ENCODE assay signal across 11 mouse cellular contexts in the genomic region with DNA sequence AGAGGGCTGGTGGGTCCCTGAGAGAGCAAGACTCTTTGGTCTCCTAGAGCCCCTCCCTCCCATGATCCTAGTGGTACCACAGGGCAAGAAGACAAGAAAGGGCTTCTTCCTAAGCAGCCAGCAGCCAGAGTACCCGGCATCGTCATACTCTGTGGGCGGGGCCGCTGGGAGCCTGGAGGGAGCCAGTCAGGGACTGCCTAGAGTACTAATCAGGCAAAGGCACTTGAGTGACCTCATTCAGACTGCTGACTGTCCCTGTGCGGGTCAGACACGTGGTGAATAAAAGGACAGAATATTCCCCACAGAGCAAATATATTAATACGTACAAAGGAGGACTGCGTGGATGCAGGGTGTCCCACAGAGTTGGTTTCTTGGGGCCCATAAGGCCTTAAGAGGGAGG. TPM values are rescaled to one million over a fixed set of nuclear protein-coding genes. Genes with fewer than 3 reads are reported as not detected.
DNase-seq lines count a peak whose midpoint lies in the region; ATAC-seq lines count a peak whose summit lies in the region.
"Had no signal": no experiment of that assay in that cellular context is flagged by ENCODE, and none has a peak within 500 bp of the region (broad histone marks: within the 10 kb centered on the region; RNA-seq: fewer than 3 reads in every experiment).

No protein-coding gene starts in this region.

- H3K9ac ChIP-seq in hindbrain, embryonic 11.5 days (ENCODE audit: low read depth, low read length): no peak overlapping the region
- no peak overlapping the region for H3K9ac ChIP-seq in intestine, embryonic 15.5 days
- H3K9ac ChIP-seq: limb, embryonic 13.5 days had no signal

- no peak overlapping the region for H3K4me2 ChIP-seq in hindbrain, embryonic 11.5 days (replicated peaks; ENCODE audit: low read depth, low read length)
- no peak overlapping the region for H3K4me2 ChIP-seq in intestine, embryonic 15.5 days (replicated peaks)
- H3K4me2 ChIP-seq: limb, embryonic 13.5 days had no signal

- peak overlapping the region; percentile 42; the same call in 1 of the 2 replicates for H3K27ac ChIP-seq in hindbrain, embryonic 10.5 days
- H3K27ac ChIP-seq in hindbrain, embryonic 11.5 days (ENCODE audit: low read depth, low read length): no peak overlapping the region
- H3K27ac ChIP-seq in intestine, embryonic 15.5 days: 0 out of 2 replicates have a peak overlapping the region, but pooled peaks have one; percentile 9

- 54% methylated on average over 8 of the region's 8 CpGs for WGBS in hindbrain, embryonic 10.5 days
- WGBS in hindbrain, embryonic 11.5 days: 65% methylated on average over 8 of the region's 8 CpGs
- WGBS in intestine, embryonic 15.5 days: 67% methylated on average over 8 of the region's 8 CpGs

- H3K4me1 ChIP-seq in hindbrain, embryonic 10.5 days (replicated peaks): peaks cover 16% of the 10 kb centered on the region
- H3K4me1 ChIP-seq in hindbrain, embryonic 11.5 days (replicated peaks; ENCODE audit: control insufficient read depth, insufficient read depth, low read length): no peaks in the 10 kb centered on the region
- no peaks in the 10 kb centered on the region for H3K4me1 ChIP-seq in intestine, embryonic 15.5 days (replicated peaks)
- H3K4me1 ChIP-seq: limb, embryonic 13.5 days had no signal

- H3K36me3 ChIP-seq in hindbrain, embryonic 10.5 days: peaks cover 83% of the 10 kb centered on the region
- peaks cover 10% of the 10 kb centered on the region for H3K36me3 ChIP-seq in hindbrain, embryonic 11.5 days (ENCODE audit: control insufficient read depth, insufficient read depth, low read length)
- peaks cover 26% of the 10 kb centered on the region for H3K36me3 ChIP-seq in intestine, embryonic 15.5 days

- DNase-seq in hindbrain, embryonic 10.5 days (ENCODE audit: low spot score): no peak
- DNase-seq in hindbrain, embryonic 11.5 days (ENCODE audit: low spot score): no peak
- DNase-seq in ZHBTc4 (ENCODE audit: low read depth, low spot score): peak; percentile 74
- peak; percentile 99 for DNase-seq in heart, adult 11 months
- no peak for DNase-seq in kidney, postnatal 4 days

- no peaks in the 10 kb centered on the region for H3K9me3 ChIP-seq in hindbrain, embryonic 10.5 days
- H3K9me3 ChIP-seq in hindbrain, embryonic 11.5 days (ENCODE audit: control insufficient read depth, low read length): no peaks in the 10 kb centered on the region
- no peaks in the 10 kb centered on the region for H3K9me3 ChIP-seq in intestine, embryonic 15.5 days
- H3K9me3 ChIP-seq: limb, embryonic 13.5 days had no signal

- no peak overlapping the region for H3K4me3 ChIP-seq in hindbrain, embryonic 10.5 days
- no peak overlapping the region for H3K4me3 ChIP-seq in hindbrain, embryonic 11.5 days (ENCODE audit: low read depth, low read length)
- H3K4me3 ChIP-seq in intestine, embryonic 15.5 days (replicated peaks): no peak overlapping the region
- H3K4me3 ChIP-seq: erythroblast, embryonic 14.5 days; limb, embryonic 13.5 days had no signal

- H3K27me3 ChIP-seq in hindbrain, embryonic 10.5 days (ENCODE audit: insufficient read depth, poor library complexity, severe bottlenecking): no peaks in the 10 kb centered on the region
- H3K27me3 ChIP-seq in hindbrain, embryonic 11.5 days (ENCODE audit: control insufficient read depth, insufficient read depth, low read length): no peaks in the 10 kb centered on the region
- H3K27me3 ChIP-seq in intestine, embryonic 15.5 days (replicated peaks): no peaks in the 10 kb centered on the region
- H3K27me3 ChIP-seq: limb, embryonic 13.5 days; Patski had no signal

- ATAC-seq in hindbrain, embryonic 11.5 days (ENCODE audit: low FRiP score): no peak
- ATAC-seq in intestine, embryonic 15.5 days: peak; percentile 44; the same call in 1 of the 2 replicates
- ATAC-seq in inflammation-experienced regulatory T-cells, adult 6 months: no peak
- no peak for ATAC-seq in megakaryocyte-erythroid progenitor cell, adult 5-6 weeks (replicated peaks; ENCODE audit: low FRiP score, low TSS enrichment, poor library complexity, severe bottlenecking)
- ATAC-seq: Patski had no signal

RNA-seq across cellular contexts. Expression of gene Gpsm1, which starts 14.1 kb away (rescaled TPM):
- 99.2 and 114 TPM in 2 replicates for polyA plus RNA-seq in hindbrain, embryonic 10.5 days (2016; fragmentation: Nextera tagmentation; extraction: Ambion mirVana)
- 46.9 and 48.5 TPM in 2 replicates for polyA plus RNA-seq in hindbrain, embryonic 11.5 days (2014; fragmentation: Nextera tagmentation; extraction: Ambion mirVana)
- 26.7 and 26.8 TPM in 2 replicates for polyA plus RNA-seq in intestine, embryonic 15.5 days (2015; fragmentation: Nextera tagmentation; extraction: Ambion mirVana)
- polyA plus RNA-seq in inflammation-experienced regulatory T-cells, adult 6 months (2017; shearing (Covaris generic)): 1 to 10 TPM; 3.8 to 5.0 (median 5.0) TPM
- total RNA-seq in megakaryocyte-erythroid progenitor cell, adult 5-6 weeks (2014; fragmentation: Nextera tagmentation): 2.8 and 6.8 TPM in 2 replicates
- total RNA-seq in megakaryocyte-erythroid progenitor cell, adult 5-6 weeks (2017): 6.9 and 12.4 TPM in 2 replicates

RNA-seq across cellular contexts. Expression of gene Dnlz, which starts 22.5 kb away (rescaled TPM):
- polyA plus RNA-seq in hindbrain, embryonic 10.5 days (2016; fragmentation: Nextera tagmentation; extraction: Ambion mirVana): 36.8 and 38.8 TPM in 2 replicates
- 27.3 and 29.6 TPM in 2 replicates for polyA plus RNA-seq in hindbrain, embryonic 11.5 days (2014; fragmentation: Nextera tagmentation; extraction: Ambion mirVana)
- polyA plus RNA-seq in intestine, embryonic 15.5 days (2015; fragmentation: Nextera tagmentation; extraction: Ambion mirVana): 23.6 and 24.7 TPM in 2 replicates
- 1 to 10 TPM; 7.6 to 8.7 (median 7.6) TPM for polyA plus RNA-seq in inflammation-experienced regulatory T-cells, adult 6 months (2017; shearing (Covaris generic))
- 12.7 and 20.7 TPM in 2 replicates for total RNA-seq in megakaryocyte-erythroid progenitor cell, adult 5-6 weeks (2014; fragmentation: Nextera tagmentation)
- 9.4 and 15.3 TPM in 2 replicates for total RNA-seq in megakaryocyte-erythroid progenitor cell, adult 5-6 weeks (2017)

RNA-seq across cellular contexts. Expression of gene Card9, which starts 31.3 kb away (rescaled TPM):
- polyA plus RNA-seq in hindbrain, embryonic 10.5 days (2016; fragmentation: Nextera tagmentation; extraction: Ambion mirVana): 0.62 and 1.1 TPM in 2 replicates
- polyA plus RNA-seq in hindbrain, embryonic 11.5 days (2014; fragmentation: Nextera tagmentation; extraction: Ambion mirVana): 0.21 and 0.36 TPM in 2 replicates
- polyA plus RNA-seq in intestine, embryonic 15.5 days (2015; fragmentation: Nextera tagmentation; extraction: Ambion mirVana): 0.79 and 0.91 TPM in 2 replicates
- polyA plus RNA-seq in inflammation-experienced regulatory T-cells, adult 6 months (2017; shearing (Covaris generic)): 1 to 10 TPM in 2 of 3 experiments, under 1 TPM in 1; 0.53 to 2.1 (median 1.1) TPM
- total RNA-seq in megakaryocyte-erythroid progenitor cell, adult 5-6 weeks (2014; fragmentation: Nextera tagmentation): 0.72 and 2.9 TPM in 2 replicates
- 1.7 and 3.2 TPM in 2 replicates for total RNA-seq in megakaryocyte-erythroid progenitor cell, adult 5-6 weeks (2017)

RNA-seq across cellular contexts. Expression of gene Ccdc187, which starts 35.0 kb away (rescaled TPM):
- polyA plus RNA-seq in hindbrain, embryonic 10.5 days (2016; fragmentation: Nextera tagmentation; extraction: Ambion mirVana): 0.10 and 0.20 TPM in 2 replicates
- 0.07 and 0.19 TPM in 2 replicates for polyA plus RNA-seq in hindbrain, embryonic 11.5 days (2014; fragmentation: Nextera tagmentation; extraction: Ambion mirVana)
- polyA plus RNA-seq in intestine, embryonic 15.5 days (2015; fragmentation: Nextera tagmentation; extraction: Ambion mirVana): 0.36 and 0.37 TPM in 2 replicates
- polyA plus RNA-seq in inflammation-experienced regulatory T-cells, adult 6 months (2017; shearing (Covaris generic)): under 1 TPM in 1 of 3 experiments, not detected in 2; 0.04 TPM
- total RNA-seq in megakaryocyte-erythroid progenitor cell, adult 5-6 weeks (2014; fragmentation: Nextera tagmentation): not detected in 2 replicates
- total RNA-seq in megakaryocyte-erythroid progenitor cell, adult 5-6 weeks (2017): not detected in 2 replicates

RNA-seq across cellular contexts. Expression of gene Snapc4, which starts 51.1 kb away (rescaled TPM):
- polyA plus RNA-seq in hindbrain, embryonic 10.5 days (2016; fragmentation: Nextera tagmentation; extraction: Ambion mirVana): 35.3 and 35.5 TPM in 2 replicates
- 22.1 and 23.6 TPM in 2 replicates for polyA plus RNA-seq in hindbrain, embryonic 11.5 days (2014; fragmentation: Nextera tagmentation; extraction: Ambion mirVana)
- 19.7 and 25.2 TPM in 2 replicates for polyA plus RNA-seq in intestine, embryonic 15.5 days (2015; fragmentation: Nextera tagmentation; extraction: Ambion mirVana)
- polyA plus RNA-seq in inflammation-experienced regulatory T-cells, adult 6 months (2017; shearing (Covaris generic)): 10 to 100 TPM; 15.6 to 43.4 (median 39.6) TPM
- 64.6 and 87.4 TPM in 2 replicates for total RNA-seq in megakaryocyte-erythroid progenitor cell, adult 5-6 weeks (2014; fragmentation: Nextera tagmentation)
- 33.6 and 52.3 TPM in 2 replicates for total RNA-seq in megakaryocyte-erythroid progenitor cell, adult 5-6 weeks (2017)

Comparison
In these comparisons a context has a peak if more than half of its experiments do, and no peak if none do; other contexts are left out.
1. DNase-seq: peak in ZHBTc4 (single experiment) and heart, adult 11 months (single experiment); none in hindbrain, embryonic 10.5 days (single experiment), hindbrain, embryonic 11.5 days (single experiment) and kidney, postnatal 4 days (0 of 2).